Mouse (Mus musculus) heart, embryonic 10.5 days (tissue): ENCODE data around the gene Tom1l1. TPM values are rescaled to one million over a fixed set of nuclear protein-coding genes. Genes with fewer than 3 reads are reported as not detected.

ENCODE experiments used
- DNase-seq: peaks from one replicate; pipeline ENCODE4 v3.0.0-alpha.2; 2017; ENCODE audit warnings: low spot score
- H3K27ac ChIP-seq: fragments of 300-500 bp; sonication (generic); 2 replicates; pipeline ENCODE4 v1.5.1; 2016; ENCODE audit warnings: mild to moderate bottlenecking
- H3K27me3 ChIP-seq: fragments of 300-500 bp; sonication (generic); 2 replicates; pipeline ENCODE4 v1.6.1; 2016; ENCODE audit warnings: mild to moderate bottlenecking; ENCODE audit not compliant: poor library complexity, insufficient read depth, severe bottlenecking
- H3K36me3 ChIP-seq: fragments of 300-500 bp; sonication (generic); 2 replicates; pipeline ENCODE4 v1.6.1; 2016; ENCODE audit warnings: mild to moderate bottlenecking, moderate library complexity
- H3K4me1 ChIP-seq: fragments of 300-500 bp; sonication (generic); 2 replicates; pipeline ENCODE4 v1.6.1; 2016; ENCODE audit warnings: mild to moderate bottlenecking
- H3K4me3 ChIP-seq: fragments of 300-500 bp; sonication (generic); 2 replicates; pipeline ENCODE4 v1.5.1; 2016; ENCODE audit warnings: mild to moderate bottlenecking, moderate library complexity
- H3K9me3 ChIP-seq: fragments of 300-500 bp; sonication (generic); 2 replicates; pipeline ENCODE4 v1.6.1; 2016; ENCODE audit warnings: mild to moderate bottlenecking, moderate library complexity
- WGBS: fragments of 180-500 bp; shearing (Covaris S2); methylation state at CpG from one replicate; pipeline ENCODE4 v1.1.7; 2016; 5-methylcytosine and 5-hydroxymethylcytosine counted together
- polyA plus RNA-seq: library from polyadenylated mRNA; unstranded; fragments of >200 nt; fragmentation: Nextera tagmentation; extraction: Ambion mirVana; gene quantifications from 2 replicates; pipeline ENCODE4 v1.2.1, GENCODE M21; 2016

The Tom1l1 gene
- polyA plus RNA-seq, 1 experiment from 2014 or later, result 37.9 TPM

GRCm38 (mm10) chr11:90627751-90628150, 60.4 kb downstream of the Tom1l1 start:
- Histone ChIP-seq H3K4me1 (no peaks in the 10 kb centered on the region), H3K4me3 (no peak overlapping the region), H3K27ac (no peak overlapping the region), H3K27me3 (no peaks in the 10 kb centered on the region), H3K9me3 (no peaks in the 10 kb centered on the region), H3K36me3 (no peaks in the 10 kb centered on the region)
- DNase-seq, result no peak
- WGBS, result 76% methylated on average over 1 of the region's 1 CpGs

GRCm38 (mm10) chr11:90625174-90625573, 63.0 kb downstream of the Tom1l1 start:
- H3K4me1 ChIP-seq, result no peaks in the 10 kb centered on the region
- no peaks in the 10 kb centered on the region for H3K9me3 ChIP-seq
- H3K27ac ChIP-seq, result no peak overlapping the region
- no peak overlapping the region for H3K4me3 ChIP-seq
- 83% methylated on average over 1 of the region's 1 CpGs for WGBS
- no peak for DNase-seq
- no peaks in the 10 kb centered on the region for H3K27me3 ChIP-seq
- peaks cover 5% of the 10 kb centered on the region; the same call in 1 of the 2 replicates for H3K36me3 ChIP-seq

- Histone ChIP-seq H3K27ac (no peak overlapping the region), H3K4me1 (no peaks in the 10 kb centered on the region), H3K36me3 (peaks cover 11% of the 10 kb centered on the region; the same call in 1 of the 2 replicates), H3K27me3 (no peaks in the 10 kb centered on the region), H3K4me3 (no peak overlapping the region), H3K9me3 (no peaks in the 10 kb centered on the region)
- no peak for DNase-seq
- WGBS, result 57% methylated on average over 6 of the region's 6 CpGs
Observed at GRCm38 (mm10) chr11:90623477-90623876, 64.7 kb downstream of the Tom1l1 start.

- Histone ChIP-seq H3K36me3 (peaks cover 16% of the 10 kb centered on the region; the same call in 1 of the 2 replicates), H3K9me3 (no peaks in the 10 kb centered on the region), H3K27me3 (no peaks in the 10 kb centered on the region), H3K27ac (no peak overlapping the region), H3K4me3 (no peak overlapping the region), H3K4me1 (no peaks in the 10 kb centered on the region)
- 91% methylated on average over 7 of the region's 7 CpGs for WGBS
- DNase-seq, result no peak
Observed at GRCm38 (mm10) chr11:90622500-90622899, 65.7 kb downstream of the Tom1l1 start.

- 92% methylated on average over 12 of the region's 12 CpGs for WGBS
- H3K36me3 ChIP-seq, result peaks cover 16% of the 10 kb centered on the region; the same call in 1 of the 2 replicates
- no peak overlapping the region for H3K4me3 ChIP-seq
- DNase-seq, result no peak
- H3K27me3 ChIP-seq, result no peaks in the 10 kb centered on the region
- H3K9me3 ChIP-seq, result no peaks in the 10 kb centered on the region
- H3K27ac ChIP-seq, result no peak overlapping the region
- H3K4me1 ChIP-seq, result no peaks in the 10 kb centered on the region
Observed at GRCm38 (mm10) chr11:90622044-90622443, 66.1 kb downstream of the Tom1l1 start.

- Histone ChIP-seq H3K9me3 (no peaks in the 10 kb centered on the region), H3K36me3 (0 out of 2 replicates have a peak, but pooled peaks cover 15% of the 10 kb centered on the region)
Observed at GRCm38 (mm10) chr11:90616431-90616830, 71.7 kb downstream of the Tom1l1 start.

GRCm38 (mm10) chr11:90614743-90615142, 73.4 kb downstream of the Tom1l1 start:
- Histone ChIP-seq H3K4me3 (no peak overlapping the region), H3K27me3 (no peaks in the 10 kb centered on the region), H3K9me3 (no peaks in the 10 kb centered on the region), H3K27ac (no peak overlapping the region), H3K4me1 (peaks cover 5% of the 10 kb centered on the region; the same call in 1 of the 2 replicates), H3K36me3 (0 out of 2 replicates have a peak, but pooled peaks cover 13% of the 10 kb centered on the region)
- 66% methylated on average over 6 of the region's 6 CpGs for WGBS
- no peak for DNase-seq

More at GRCm38 (mm10) chr11:90616431-90616830, 71.7 kb downstream of the Tom1l1 start:
- Histone ChIP-seq H3K27me3 (no peaks in the 10 kb centered on the region), H3K27ac (no peak overlapping the region), H3K4me3 (no peak overlapping the region), H3K4me1 (peaks cover 5% of the 10 kb centered on the region; the same call in 1 of the 2 replicates)
- no peak for DNase-seq

GRCm38 (mm10) chr11:90612118-90612517, 76.0 kb downstream of the Tom1l1 start:
- Histone ChIP-seq H3K36me3 (peaks cover 10% of the 10 kb centered on the region; the same call in 1 of the 2 replicates), H3K9me3 (no peaks in the 10 kb centered on the region)

GRCm38 (mm10) chr11:90603066-90603465, 85.1 kb downstream of the Tom1l1 start:
- Histone ChIP-seq H3K4me3 (no peak overlapping the region), H3K27ac (no peak overlapping the region), H3K27me3 (no peaks in the 10 kb centered on the region), H3K9me3 (no peaks in the 10 kb centered on the region), H3K36me3 (peaks cover 31% of the 10 kb centered on the region), H3K4me1 (no peaks in the 10 kb centered on the region)
- WGBS, result 86% methylated on average over 2 of the region's 2 CpGs
- DNase-seq, result no peak

More at GRCm38 (mm10) chr11:90612118-90612517, 76.0 kb downstream of the Tom1l1 start:
- Histone ChIP-seq H3K27ac (no peak overlapping the region), H3K4me3 (no peak overlapping the region), H3K4me1 (peaks cover 5% of the 10 kb centered on the region; the same call in 1 of the 2 replicates), H3K27me3 (no peaks in the 10 kb centered on the region)
- no peak for DNase-seq

GRCm38 (mm10) chr11:90595826-90596225, 92.3 kb downstream of the Tom1l1 start:
- 86% methylated on average over 1 of the region's 1 CpGs for WGBS
- no peak for DNase-seq
- Histone ChIP-seq H3K9me3 (no peaks in the 10 kb centered on the region), H3K27ac (no peak overlapping the region), H3K36me3 (peaks cover 29% of the 10 kb centered on the region), H3K4me3 (no peak overlapping the region), H3K27me3 (no peaks in the 10 kb centered on the region), H3K4me1 (no peaks in the 10 kb centered on the region)

Other genes with a start within 250 kb of the Tom1l1 start
- gene Stxbp4, start 50.3 kb downstream of the Tom1l1 start, polyA plus RNA-seq, result 16.6 and 25.3 TPM in 2 replicates
- gene Cox11, start 50.2 kb downstream of the Tom1l1 start, polyA plus RNA-seq, result 39.4 and 48.3 TPM in 2 replicates